Mouse (Mus musculus): ENCODE data around the gene Atp6v1fnb. TPM values are rescaled to one million over a fixed set of nuclear protein-coding genes. Genes with fewer than 3 reads are reported as not detected.

The Atp6v1fnb gene
- polyA plus RNA-seq, 1 experiment from 2014 or later, result 0.37 TPM

DNA sequence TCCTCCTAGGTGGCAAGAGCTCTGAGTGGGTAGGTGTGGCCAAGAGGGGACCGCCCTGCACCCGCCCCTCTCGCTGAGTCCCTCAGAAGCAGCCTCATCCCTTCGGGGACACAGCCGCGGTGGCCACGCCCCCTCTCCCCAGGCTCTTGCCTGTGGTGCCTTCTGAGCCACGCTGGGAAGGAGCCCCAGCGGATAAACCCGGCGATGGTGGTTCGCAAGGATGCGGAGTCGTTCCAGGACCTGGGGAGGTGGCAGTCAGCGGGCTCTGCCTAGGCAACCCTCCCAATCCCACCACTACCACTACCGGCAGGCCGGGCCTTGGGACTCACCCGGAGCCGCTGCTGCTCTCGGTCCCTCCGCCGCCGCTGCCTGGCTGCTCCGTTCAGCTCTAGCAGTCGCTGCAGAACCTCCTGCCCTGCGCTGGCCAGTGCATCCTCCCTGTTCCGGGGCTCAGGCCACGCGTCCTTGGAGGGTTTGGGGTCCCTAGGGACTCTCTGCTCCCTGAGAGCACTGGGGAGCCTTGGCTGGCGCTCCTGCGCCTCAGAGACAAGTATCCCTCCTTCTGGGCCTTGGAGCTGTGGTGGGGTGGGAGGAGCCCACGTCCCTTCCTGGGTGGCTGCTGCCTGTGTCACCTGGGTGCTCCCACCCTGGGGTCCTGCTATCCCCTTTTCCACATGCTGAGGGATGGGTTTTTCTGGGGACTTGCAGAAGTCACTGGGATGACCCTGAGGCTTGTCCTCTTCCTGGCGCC lies 2.9 kb downstream of the Atp6v1fnb start:
- Histone ChIP-seq H3K4me1 (peaks cover 15% of the 10 kb centered on the region), H3K4me3 (replicated peaks) (peak overlapping the region; percentile 49), H3K9me3 (no peaks in the 10 kb centered on the region), H3K27me3 (peaks cover 26% of the 10 kb centered on the region), H3K36me3 (replicated peaks) (peaks cover 20% of the 10 kb centered on the region), H3K27ac (no peak overlapping the region), H3K9ac (peak overlapping the region; percentile 58), H3K4me2 (peak overlapping the region; percentile 72)
- 2% methylated on average over 33 of the region's 33 CpGs for WGBS
- ATAC-seq (ENCODE audit: low FRiP score), result peak; percentile 93

DNA sequence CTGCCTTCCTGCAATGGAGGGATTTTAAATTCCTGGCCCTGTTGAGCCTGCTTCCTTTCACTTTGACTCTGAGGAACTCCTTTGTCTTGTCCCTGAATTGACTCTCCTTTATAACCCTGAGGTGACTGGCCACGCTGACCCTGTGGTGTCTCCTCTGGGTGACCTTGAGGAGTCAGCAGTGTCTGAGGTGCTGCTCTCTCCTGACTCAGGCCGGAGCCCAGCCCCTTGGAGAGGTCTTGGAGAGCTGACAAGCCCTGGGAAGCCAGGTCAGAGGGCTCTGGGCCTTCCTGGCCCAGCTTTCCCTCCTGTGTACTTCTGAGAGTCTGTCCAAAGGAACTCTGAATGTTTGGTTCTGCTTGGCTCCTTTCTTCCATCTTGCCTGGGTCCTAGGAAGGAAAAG lies 3.5 kb downstream of the Atp6v1fnb start:
- Histone ChIP-seq H3K4me3 (replicated peaks) (peak overlapping the region; percentile 49; the same call in 1 of the 2 replicates), H3K4me1 (peaks cover 13% of the 10 kb centered on the region), H3K9me3 (no peaks in the 10 kb centered on the region), H3K9ac (no peak overlapping the region), H3K27me3 (peaks cover 26% of the 10 kb centered on the region), H3K36me3 (replicated peaks) (peaks cover 19% of the 10 kb centered on the region), H3K27ac (no peak overlapping the region), H3K4me2 (no peak overlapping the region)
- 51% methylated on average over 2 of the region's 2 CpGs for WGBS
- ATAC-seq (ENCODE audit: low FRiP score), result no peak

DNA sequence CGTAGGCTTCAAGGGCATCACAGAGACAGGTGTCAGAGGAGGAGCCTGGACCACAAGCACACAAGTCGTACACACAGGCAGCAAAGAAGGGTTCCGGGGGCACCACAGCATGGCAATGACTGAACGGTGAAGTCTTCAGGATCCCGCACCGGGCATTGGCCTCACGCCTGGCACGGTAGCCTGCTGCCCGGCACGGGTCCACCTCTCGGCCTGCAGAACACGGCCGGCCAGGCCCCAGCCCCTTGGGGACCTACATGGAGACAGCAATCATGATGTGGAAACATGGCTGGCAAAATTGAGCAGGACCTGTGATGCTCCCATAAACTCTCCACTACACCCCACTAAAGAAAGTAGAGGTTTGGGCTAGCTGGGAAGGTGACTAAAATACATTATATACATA lies 11.5 kb downstream of the Atp6v1fnb start:
- peaks cover 7% of the 10 kb centered on the region for H3K4me1 ChIP-seq
- H3K27ac ChIP-seq, result no peak overlapping the region
- H3K27me3 ChIP-seq, result peaks cover 13% of the 10 kb centered on the region
- H3K9me3 ChIP-seq, result no peaks in the 10 kb centered on the region
- no peak for ATAC-seq (ENCODE audit: low FRiP score)
- H3K36me3 ChIP-seq (replicated peaks), result no peaks in the 10 kb centered on the region
- no peak overlapping the region for H3K9ac ChIP-seq
- no peak overlapping the region for H3K4me3 ChIP-seq (replicated peaks)
- 93% methylated on average over 13 of the region's 13 CpGs for WGBS
- H3K4me2 ChIP-seq, result no peak overlapping the region

DNA sequence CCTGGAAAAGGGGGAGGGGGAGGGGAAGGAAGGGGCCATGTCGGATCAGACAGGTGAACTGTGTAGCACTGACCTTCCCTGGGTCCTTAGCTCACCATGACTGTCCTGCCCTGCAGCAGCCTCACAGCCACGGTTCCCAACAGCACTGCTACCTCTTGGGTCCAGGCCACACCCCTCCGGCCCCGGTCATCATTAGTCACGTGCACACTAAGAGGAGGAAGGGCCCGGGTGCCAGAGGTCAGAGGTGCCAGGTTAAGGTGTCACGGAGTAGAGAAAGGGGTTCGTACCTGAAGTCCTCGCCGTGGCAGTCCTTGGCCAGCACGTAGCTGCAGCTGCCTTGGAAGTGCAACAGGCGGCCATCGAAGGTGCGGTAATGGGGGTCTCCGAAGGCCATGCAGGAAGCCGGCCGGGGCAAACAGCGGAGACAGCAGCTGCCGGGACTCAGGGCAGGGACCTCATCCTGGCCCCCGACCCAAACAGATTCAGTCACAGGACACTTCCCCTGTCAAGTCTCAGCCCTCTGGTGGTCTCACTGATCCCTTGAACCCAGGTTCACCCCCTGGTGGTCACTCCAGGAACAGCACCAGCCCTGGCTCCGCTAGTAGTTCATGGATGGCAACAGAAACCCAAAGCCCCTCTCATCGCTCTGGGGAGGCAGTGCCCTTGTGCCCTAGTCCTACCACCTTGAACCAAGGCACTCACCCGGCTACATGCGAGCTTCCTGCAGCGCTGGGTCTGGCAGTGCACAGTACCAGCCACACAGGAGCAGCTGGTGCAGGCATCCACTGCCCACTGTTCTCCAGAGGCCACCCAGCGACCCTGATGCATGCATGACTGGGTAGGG lies 13.7 kb downstream of the Atp6v1fnb start:
- peak overlapping the region; percentile 44 for H3K9ac ChIP-seq
- peak overlapping the region; percentile 34 for H3K4me3 ChIP-seq (replicated peaks)
- peak overlapping the region; percentile 60 for H3K4me2 ChIP-seq
- peak; percentile 58 for ATAC-seq (ENCODE audit: low FRiP score)
- no peaks in the 10 kb centered on the region for H3K9me3 ChIP-seq
- peaks cover 7% of the 10 kb centered on the region for H3K4me1 ChIP-seq
- H3K36me3 ChIP-seq (replicated peaks), result no peaks in the 10 kb centered on the region
- H3K27me3 ChIP-seq, result peaks cover 18% of the 10 kb centered on the region
- H3K27ac ChIP-seq, result no peak overlapping the region
- WGBS, result 7% methylated on average over 26 of the region's 26 CpGs

DNA sequence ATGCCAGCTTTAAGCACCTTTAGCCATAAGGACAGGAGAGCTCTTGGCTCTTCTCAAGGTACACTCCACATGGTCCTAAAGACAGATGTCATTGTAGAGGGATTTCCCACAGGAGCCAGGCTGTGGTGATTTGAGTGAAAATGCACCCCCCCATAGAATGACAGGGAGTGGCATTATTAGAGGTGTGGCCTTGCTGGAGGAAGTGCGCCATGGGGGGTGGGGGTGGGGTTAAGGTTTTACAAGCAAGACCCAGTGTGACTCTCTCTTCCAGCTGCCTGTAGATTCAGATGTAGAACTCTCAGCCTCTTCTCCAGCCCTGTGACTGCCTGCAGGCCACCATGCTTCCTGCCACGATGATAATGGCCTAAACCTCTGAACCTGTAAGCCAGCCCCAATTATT lies 14.7 kb downstream of the Atp6v1fnb start:
- peaks cover 18% of the 10 kb centered on the region for H3K27me3 ChIP-seq
- 56% methylated on average over 2 of the region's 2 CpGs for WGBS

DNA sequence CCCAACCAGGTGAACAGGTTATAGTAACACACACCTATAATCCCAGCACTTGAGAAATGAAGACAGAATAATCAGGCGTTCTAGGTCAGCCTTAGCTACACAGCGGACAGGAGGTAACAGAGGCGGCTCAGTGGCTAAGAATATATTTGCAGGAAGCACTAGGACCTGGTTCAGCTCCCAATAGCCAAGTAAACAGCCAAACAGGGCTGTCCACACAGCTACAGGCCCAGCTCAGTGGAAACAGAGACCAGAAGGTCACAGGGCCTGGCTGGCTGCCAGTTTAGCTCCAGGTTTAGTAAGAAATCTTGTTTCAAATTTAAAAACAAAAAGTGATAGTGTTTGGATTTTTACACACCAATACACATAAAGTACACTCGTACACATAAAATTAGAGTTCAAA lies 22.9 kb downstream of the Atp6v1fnb start:
- no peak overlapping the region for H3K4me3 ChIP-seq (replicated peaks)
- H3K27me3 ChIP-seq, result peaks cover 53% of the 10 kb centered on the region
- no peaks in the 10 kb centered on the region for H3K4me1 ChIP-seq
- no peak overlapping the region for H3K4me2 ChIP-seq
- H3K9me3 ChIP-seq, result no peaks in the 10 kb centered on the region
- no peak overlapping the region for H3K27ac ChIP-seq
- no peak for ATAC-seq (ENCODE audit: low FRiP score)
- no peaks in the 10 kb centered on the region for H3K36me3 ChIP-seq (replicated peaks)
- WGBS, result 84% methylated on average over 4 of the region's 4 CpGs
- no peak overlapping the region for H3K9ac ChIP-seq

More for the DNA sequence above, 14.7 kb downstream of the Atp6v1fnb start:
- peaks cover 7% of the 10 kb centered on the region for H3K4me1 ChIP-seq
- no peak overlapping the region for H3K27ac ChIP-seq
- H3K4me2 ChIP-seq, result no peak overlapping the region
- no peak for ATAC-seq (ENCODE audit: low FRiP score)
- no peaks in the 10 kb centered on the region for H3K9me3 ChIP-seq
- no peaks in the 10 kb centered on the region for H3K36me3 ChIP-seq (replicated peaks)
- H3K4me3 ChIP-seq (replicated peaks), result no peak overlapping the region
- H3K9ac ChIP-seq, result no peak overlapping the region

DNA sequence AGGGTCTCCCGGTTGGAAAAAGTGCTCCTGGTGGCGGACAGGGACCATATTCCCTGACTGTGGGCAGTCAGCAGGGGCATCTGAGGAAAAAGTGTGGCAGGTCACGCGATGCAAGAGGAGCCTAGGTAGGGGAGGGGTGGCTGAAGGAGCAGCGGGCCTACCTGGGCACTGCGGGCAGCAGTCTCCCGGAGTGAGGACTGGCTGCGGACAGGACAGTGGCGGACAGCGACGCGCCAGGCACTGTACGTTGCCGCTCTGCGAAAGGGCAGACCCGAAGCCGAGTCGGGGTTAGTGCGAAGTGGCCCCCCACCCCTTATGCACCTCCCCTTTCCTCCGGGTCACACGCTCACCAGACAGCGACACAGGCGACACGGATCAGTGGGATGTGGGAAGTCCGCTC lies 25.0 kb downstream of the Atp6v1fnb start:
- no peaks in the 10 kb centered on the region for H3K36me3 ChIP-seq (replicated peaks)
- no peaks in the 10 kb centered on the region for H3K9me3 ChIP-seq
- peaks cover 52% of the 10 kb centered on the region for H3K27me3 ChIP-seq
- no peak overlapping the region for H3K27ac ChIP-seq
- 24% methylated on average over 22 of the region's 25 CpGs for WGBS
- H3K4me2 ChIP-seq, result peak overlapping the region; percentile 8; the same call in 1 of the 2 replicates
- H3K9ac ChIP-seq, result no peak overlapping the region
- H3K4me1 ChIP-seq, result no peaks in the 10 kb centered on the region
- peak overlapping the region; percentile 5; the same call in 1 of the 2 replicates for H3K4me3 ChIP-seq (replicated peaks)
- ATAC-seq (ENCODE audit: low FRiP score), result no peak

DNA sequence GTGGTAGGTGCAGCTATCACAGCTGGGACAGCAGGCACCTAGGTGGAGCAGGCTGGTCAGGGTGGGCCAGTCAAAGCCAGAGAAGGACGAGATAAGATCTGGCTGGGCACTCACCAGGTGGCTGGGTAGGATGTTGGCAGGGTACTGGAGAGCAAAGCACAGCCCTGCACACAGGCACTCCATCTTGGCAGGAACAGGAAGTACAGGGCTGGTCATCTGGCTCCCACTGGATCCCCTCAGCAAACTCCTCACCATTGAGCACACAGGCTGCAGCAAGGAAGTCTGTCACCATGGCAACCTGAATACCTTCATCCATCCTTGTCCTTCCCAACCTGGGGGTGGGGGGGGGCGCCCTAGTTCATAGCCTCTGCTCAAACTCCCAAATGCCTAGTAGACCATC lies 26.6 kb downstream of the Atp6v1fnb start:
- H3K4me1 ChIP-seq, result no peaks in the 10 kb centered on the region
- no peaks in the 10 kb centered on the region for H3K9me3 ChIP-seq
- no peak overlapping the region for H3K27ac ChIP-seq
- no peaks in the 10 kb centered on the region for H3K36me3 ChIP-seq (replicated peaks)
- no peak overlapping the region for H3K9ac ChIP-seq
- WGBS, result 30% methylated on average over 2 of the region's 2 CpGs
- no peak overlapping the region for H3K4me2 ChIP-seq
- no peak overlapping the region for H3K4me3 ChIP-seq (replicated peaks)
- peaks cover 47% of the 10 kb centered on the region for H3K27me3 ChIP-seq
- ATAC-seq (ENCODE audit: low FRiP score), result no peak

DNA sequence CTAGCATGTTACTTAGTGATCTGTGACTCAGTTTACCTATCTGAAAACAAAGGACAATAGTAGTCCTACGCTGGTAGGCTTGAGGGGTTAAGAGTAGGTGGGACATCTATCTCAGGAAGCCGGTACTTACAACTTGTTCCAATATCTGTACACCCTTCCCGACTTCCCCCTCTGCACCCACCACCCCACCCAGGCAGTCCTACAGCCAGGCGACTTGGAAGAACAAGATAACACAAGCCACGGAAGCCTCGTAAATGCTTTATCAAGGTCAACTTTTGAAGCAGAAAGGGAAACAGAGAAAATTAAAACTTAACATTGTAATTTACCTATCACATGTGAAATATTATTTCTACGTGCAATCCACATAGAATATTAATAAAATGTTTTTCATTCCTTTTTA lies 28.9 kb downstream of the Atp6v1fnb start:
- ATAC-seq (ENCODE audit: low FRiP score), result no peak
- H3K4me1 ChIP-seq, result no peaks in the 10 kb centered on the region
- H3K27ac ChIP-seq, result no peak overlapping the region
- no peak overlapping the region for H3K4me3 ChIP-seq (replicated peaks)
- no peaks in the 10 kb centered on the region for H3K9me3 ChIP-seq
- H3K4me2 ChIP-seq, result no peak overlapping the region
- H3K27me3 ChIP-seq, result peaks cover 47% of the 10 kb centered on the region
- H3K9ac ChIP-seq, result no peak overlapping the region
- 95% methylated on average over 7 of the region's 7 CpGs for WGBS
- H3K36me3 ChIP-seq (replicated peaks), result no peaks in the 10 kb centered on the region

DNA sequence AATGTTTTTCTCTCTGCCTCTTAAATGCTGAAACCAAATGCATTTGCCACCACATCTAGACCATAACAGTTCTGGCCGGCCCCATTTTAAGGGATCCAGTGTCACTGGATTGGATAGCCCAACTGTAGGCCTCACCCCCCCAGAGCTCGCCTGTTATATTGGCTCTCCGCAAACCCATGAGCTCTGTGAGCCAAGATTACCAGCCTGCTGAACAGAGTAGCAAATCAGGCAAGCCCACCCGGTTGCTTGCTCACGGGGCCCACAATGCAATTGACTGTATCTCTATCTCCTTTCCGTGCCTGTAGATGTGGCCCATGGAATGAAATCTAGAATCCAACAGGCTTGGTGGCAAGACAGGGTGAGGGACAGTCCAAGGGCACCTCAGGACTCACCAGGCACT lies 29.6 kb downstream of the Atp6v1fnb start:
- no peak for ATAC-seq (ENCODE audit: low FRiP score)
- H3K4me2 ChIP-seq, result no peak overlapping the region
- H3K36me3 ChIP-seq (replicated peaks), result no peaks in the 10 kb centered on the region
- H3K27me3 ChIP-seq, result peaks cover 47% of the 10 kb centered on the region
- no peak overlapping the region for H3K4me3 ChIP-seq (replicated peaks)
- no peaks in the 10 kb centered on the region for H3K9me3 ChIP-seq
- WGBS, result 89% methylated on average over 6 of the region's 6 CpGs
- no peak overlapping the region for H3K27ac ChIP-seq
- H3K4me1 ChIP-seq, result no peaks in the 10 kb centered on the region
- no peak overlapping the region for H3K9ac ChIP-seq

DNA sequence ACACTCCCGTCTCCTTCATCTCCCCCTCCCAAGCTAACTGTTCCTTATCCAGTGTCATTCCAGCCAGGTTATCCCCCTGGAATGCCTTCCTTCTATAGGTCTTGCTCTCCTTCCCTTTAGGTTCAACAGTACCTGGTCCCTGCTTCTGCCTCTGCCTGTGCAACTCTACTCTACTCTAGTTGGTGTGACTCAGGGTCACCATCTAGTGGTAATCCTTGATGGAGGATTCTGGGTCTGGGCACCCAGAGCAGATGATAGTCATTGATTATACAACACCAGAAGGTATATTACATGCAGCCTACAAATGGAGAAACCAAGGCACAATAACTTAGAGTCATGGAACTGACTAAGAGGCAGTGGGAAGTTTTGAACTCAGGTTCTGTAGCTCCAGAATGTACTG lies 30.4 kb downstream of the Atp6v1fnb start:
- no peak for ATAC-seq (ENCODE audit: low FRiP score)
- 94% methylated on average over 1 of the region's 1 CpGs for WGBS
- H3K9ac ChIP-seq, result no peak overlapping the region
- no peak overlapping the region for H3K4me3 ChIP-seq (replicated peaks)
- no peaks in the 10 kb centered on the region for H3K9me3 ChIP-seq
- H3K4me1 ChIP-seq, result no peaks in the 10 kb centered on the region
- H3K27me3 ChIP-seq, result peaks cover 47% of the 10 kb centered on the region
- H3K4me2 ChIP-seq, result no peak overlapping the region
- H3K27ac ChIP-seq, result no peak overlapping the region
- no peaks in the 10 kb centered on the region for H3K36me3 ChIP-seq (replicated peaks)

DNA sequence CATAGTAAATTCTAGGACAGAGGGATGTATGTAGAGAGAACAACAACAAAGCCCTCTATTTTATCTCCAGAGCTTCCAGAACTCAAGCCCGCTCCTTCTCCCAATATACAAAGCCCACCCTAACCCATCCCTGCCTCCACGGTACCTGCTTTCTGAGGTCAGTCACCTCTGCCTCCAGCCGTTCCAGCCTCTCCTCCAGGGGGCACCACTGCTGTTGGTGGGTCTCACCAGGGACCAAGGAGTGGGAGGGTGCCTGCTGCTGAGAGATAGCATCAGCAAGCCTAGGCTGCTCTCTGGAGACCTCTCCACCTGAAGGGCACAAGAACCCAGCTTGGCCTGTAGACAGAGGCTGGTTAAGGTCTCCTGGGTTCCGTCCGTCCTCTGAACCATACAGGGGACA lies 34.3 kb downstream of the Atp6v1fnb start:
- H3K4me1 ChIP-seq, result peaks cover 13% of the 10 kb centered on the region
- H3K9me3 ChIP-seq, result no peaks in the 10 kb centered on the region
- H3K27me3 ChIP-seq, result peaks cover 60% of the 10 kb centered on the region
- no peaks in the 10 kb centered on the region for H3K36me3 ChIP-seq (replicated peaks)
- ATAC-seq (ENCODE audit: low FRiP score), result no peak
- H3K4me3 ChIP-seq (replicated peaks), result no peak overlapping the region
- H3K27ac ChIP-seq, result no peak overlapping the region
- no peak overlapping the region for H3K4me2 ChIP-seq
- WGBS, result 91% methylated on average over 5 of the region's 5 CpGs
- no peak overlapping the region for H3K9ac ChIP-seq
